Mouse (Mus musculus) c-Kit-positive CD71-positive TER-119-positive erythroid progenitor cells, embryonic 14.5 days (primary cell): ENCODE data around the gene Cdk11b.
"Not testable (repeated sequence)": the region's sequence is repeated elsewhere in the genome, so short reads cannot be mapped to it uniquely, and the experiment has no call there.

Experiments
- DNase-seq: peaks from one replicate; pipeline ENCODE4 v3.0.0-alpha.2; 2013; ENCODE audit warnings: low spot score

Gene Cdk11b

DNA sequence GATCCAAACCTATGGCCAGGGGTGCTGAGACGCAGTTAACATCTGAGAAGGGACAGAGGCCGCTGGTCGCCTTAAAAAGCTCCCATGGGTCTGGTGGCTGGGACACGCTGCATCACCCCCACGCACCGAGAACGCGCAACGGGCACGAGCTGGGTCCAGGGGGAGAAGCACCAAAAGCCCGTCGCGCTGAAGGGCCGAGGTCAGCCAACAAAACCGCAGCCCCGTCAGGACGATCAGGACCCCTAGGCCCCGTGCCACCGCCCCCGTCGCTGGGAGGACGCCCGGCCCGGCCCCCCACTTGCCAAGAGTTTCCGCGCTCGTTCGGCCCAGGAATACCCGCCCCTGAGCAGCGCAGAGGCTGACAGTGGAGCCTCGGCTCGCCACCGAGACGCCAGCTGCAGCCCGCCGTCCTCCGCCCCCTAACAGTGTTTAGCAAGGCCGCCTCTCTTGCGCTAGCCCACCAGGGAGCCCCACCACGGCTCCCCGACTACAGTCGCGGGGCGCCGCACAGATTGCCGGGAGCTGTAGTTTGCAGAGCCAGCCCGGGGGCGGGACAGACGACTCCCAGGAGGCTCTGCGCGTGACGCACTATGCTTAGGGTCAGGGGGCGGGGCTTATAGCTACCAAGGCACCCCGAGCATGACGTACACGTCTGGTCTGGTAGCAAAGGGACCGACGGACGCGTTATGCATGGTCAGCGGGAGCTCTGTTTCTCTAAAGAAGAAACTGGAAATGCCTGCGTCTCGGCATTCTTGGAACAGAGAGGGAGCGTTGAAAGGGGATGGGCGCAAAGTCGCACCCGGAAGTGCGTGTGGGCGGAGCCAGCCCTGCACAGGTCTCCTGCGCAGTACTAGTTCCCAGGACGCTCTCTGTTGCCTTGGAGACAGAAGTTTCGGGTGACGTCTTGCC lies 44.3 kb downstream of the Cdk11b start, which contains the start of gene Mib2:
Mib2 (minus strand) TSS at position 510 of the 909 bp plus-strand sequence.
- peak; percentile 95 for DNase-seq

DNA sequence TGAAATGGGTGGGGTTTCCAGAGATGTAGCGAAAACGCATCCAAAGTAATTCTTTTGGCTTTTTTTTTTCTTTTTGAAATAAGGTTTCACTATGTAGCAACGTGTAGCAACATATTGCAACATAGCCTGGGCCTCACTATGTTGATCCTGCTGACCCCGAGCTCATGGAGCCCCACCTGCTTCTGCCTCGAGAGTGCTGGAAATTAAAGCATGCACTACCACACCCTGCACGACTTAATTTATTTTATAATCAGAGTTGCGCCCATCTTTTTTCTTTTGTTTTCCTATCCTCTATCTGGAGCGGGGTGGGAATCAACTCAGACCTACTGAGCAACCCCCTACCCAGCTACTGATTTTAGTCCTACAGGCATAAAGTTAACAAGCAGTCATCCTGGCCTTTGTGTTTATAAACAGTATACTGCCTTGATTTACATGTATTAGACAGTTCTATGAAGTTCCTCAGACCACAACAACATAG lies 45.0 kb downstream of the Cdk11b start:
- DNase-seq = no peak

DNA sequence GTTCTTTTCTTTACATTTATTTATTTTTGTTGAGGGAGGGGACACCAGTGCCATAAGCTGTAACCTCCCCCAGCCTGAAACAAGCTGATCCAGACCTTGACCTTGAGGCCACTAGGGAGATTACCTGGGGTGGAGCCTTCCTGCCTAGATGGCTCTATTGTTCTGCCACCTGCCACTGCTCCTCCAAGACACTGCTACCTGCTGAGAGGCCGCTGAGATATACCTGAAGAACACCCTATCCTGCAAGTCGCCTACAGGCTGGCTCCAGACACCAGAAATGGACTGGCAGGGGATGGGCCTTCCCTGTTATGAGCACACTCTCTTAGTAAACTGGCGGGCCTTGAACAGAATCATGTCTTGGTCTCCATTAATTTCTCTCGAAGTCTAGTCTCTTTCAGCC lies 45.6 kb downstream of the Cdk11b start:
- DNase-seq = not testable (repeated sequence)

DNA sequence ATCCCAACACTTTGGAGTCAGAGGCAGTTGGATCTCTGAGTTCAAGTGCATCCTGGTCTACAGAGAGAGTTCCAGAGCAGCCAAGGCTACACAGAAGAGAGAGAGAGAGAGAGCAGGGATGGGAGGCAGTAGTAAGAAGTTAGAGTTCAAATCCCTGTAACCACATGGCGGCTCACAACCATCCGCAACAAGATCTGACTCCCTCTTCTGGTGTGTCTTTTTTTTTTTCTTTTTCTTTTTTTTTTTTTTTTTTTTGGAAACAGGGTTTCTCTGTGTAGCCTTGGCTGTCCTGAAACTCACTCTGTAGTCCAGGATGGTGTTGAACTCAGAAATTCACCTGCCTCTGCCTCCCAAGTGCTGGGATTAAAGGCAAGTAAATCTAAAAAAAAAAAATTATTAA lies 47.4 kb downstream of the Cdk11b start:
- no peak for DNase-seq

DNA sequence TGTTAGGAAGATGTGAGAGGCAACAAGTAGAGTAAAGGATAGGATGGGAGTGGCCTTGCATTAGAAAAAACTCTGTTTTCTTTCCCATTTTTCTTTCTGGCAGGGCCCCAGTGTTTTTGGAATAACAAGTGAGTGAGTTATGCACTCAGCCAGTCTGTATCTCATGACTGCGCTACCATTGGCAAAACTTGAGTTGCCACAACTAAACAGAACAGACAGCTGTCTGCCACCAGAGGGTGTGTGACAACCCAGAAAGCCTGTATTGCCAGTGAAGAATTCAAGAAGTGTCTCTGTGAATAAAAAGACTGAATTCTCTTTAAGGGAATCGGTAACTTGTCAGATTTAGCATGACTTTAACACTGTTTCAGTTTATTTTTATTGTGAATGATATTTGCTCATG lies 51.3 kb downstream of the Cdk11b start:
- DNase-seq = no peak

DNA sequence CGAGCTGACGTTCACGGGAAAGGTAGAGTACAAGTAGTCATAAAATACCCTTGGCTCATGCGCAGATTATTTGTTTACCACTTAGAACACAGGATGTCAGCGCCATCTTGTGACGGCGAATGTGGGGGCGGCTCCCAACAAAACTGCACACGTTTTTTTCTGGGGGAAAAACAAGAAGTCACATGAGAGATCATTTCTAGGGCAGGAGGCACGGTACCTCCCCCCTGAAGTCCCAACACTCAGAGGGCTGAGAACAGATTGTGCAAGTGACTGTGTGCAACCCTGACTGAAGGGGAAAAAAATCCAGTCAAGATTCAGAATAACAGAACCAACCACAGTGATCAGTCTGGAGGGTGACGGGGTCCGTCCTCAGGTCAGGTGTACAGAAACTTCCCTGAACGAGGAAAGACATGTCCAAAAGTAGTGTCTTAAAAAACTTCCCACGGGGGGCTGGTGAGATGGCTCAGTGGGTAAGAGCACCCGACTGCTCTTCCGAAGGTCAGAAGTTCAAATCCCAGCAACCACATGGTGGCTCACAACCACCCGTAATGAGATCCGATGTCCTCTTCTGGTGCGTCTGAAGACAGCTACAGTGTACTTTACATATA lies 59.1 kb downstream of the Cdk11b start:
- DNase-seq = not testable (repeated sequence)

DNA sequence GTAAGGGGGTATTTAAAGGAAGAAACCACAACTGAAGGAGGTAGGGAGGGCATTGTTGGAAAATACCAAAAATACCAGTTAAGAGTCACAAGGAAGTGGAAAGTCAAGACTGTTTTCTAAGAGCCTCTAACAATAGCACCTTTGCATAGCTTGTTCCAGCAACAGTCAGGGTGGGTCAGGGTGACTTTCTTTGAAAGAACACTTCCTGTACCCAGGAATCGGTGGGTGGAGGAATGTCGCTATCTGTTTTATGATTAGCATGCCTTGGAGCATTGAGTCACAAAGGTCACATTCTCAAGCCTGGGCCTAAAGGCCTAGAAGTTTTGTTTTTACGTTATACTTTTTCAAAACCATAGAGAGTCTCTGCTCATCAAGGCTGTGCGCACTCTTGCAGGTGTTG lies 63.1 kb downstream of the Cdk11b start:
- DNase-seq = not testable (repeated sequence)

DNA sequence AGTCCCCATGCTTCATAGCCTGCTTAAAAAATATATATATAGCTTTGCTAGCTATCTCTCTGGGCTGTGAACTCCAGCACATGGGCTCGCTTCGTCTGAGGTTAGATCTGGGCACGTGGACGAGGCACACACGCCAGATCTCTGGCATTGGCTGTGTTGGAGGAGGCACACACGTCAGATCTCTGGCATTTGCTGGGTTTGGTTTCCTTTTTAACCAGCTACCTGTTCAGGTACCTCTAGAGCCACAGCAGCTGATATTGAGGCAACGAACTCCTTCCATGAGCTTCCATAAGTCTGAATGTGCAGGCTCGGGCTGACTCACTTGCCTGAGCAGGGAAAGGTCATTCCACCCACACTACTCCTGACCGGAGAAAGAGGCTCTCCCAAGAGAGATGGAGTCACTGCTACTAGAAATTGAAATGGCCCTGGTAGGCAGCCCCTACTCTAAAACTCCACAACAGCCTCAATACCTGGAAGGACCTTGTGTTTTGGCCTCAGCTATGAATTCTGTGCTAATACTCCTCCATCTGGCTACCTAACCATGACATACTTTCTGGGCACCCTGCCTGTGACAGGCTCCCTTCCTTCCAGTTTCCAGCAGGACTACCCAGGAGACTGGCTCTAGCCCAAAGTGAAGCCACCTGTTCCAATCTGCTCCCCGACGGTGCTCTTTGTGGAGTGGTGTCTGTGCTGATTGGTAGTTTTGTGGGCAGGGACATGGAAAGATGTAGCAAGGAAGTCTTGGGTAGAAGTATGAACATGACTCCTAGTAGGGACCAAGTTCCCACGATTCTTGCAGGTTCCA lies 66.1 kb downstream of the Cdk11b start:
- no peak for DNase-seq

DNA sequence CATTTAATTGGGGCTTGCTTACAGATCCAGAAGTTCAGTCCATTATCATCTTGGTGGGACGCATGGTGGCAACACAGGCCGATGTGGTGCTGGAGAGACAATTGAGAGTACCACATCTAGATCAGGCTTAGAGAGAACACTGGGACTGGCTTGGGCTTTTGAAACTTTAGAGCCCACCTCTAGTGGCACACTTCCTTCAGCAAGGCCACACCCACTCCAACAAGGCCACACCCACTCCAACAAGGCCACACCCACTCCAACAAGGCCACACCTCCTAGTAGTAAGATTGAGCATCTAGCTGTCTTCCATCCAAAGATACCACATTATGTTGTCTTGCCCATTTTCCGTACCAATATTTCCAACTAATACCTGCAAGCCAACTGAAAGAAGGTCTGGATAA lies 67.8 kb downstream of the Cdk11b start:
- no peak for DNase-seq

DNA sequence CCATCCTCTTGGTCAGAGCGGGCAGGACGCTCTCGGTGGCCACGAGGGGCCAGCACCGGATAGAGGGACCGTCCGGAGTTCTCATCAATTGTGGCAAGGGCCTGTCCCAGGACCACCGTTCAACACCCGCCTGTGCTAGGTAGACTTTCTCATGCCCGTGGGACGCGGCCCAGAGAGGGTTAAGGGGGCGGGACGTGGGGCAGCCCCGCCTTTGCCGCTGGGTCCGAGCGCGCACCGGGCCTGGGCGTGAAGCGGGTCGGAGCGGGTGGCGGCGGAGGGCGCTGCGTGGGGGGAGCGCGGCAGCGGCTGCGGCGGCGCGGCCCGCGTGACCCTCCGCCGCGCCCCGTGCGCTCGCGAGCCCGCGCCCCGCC lies 69.4 kb downstream of the Cdk11b start, which contains the start of gene Fndc10:
Fndc10 (plus strand) TSS at position 232 of the 371 bp plus-strand sequence.
- DNase-seq = no peak

DNA sequence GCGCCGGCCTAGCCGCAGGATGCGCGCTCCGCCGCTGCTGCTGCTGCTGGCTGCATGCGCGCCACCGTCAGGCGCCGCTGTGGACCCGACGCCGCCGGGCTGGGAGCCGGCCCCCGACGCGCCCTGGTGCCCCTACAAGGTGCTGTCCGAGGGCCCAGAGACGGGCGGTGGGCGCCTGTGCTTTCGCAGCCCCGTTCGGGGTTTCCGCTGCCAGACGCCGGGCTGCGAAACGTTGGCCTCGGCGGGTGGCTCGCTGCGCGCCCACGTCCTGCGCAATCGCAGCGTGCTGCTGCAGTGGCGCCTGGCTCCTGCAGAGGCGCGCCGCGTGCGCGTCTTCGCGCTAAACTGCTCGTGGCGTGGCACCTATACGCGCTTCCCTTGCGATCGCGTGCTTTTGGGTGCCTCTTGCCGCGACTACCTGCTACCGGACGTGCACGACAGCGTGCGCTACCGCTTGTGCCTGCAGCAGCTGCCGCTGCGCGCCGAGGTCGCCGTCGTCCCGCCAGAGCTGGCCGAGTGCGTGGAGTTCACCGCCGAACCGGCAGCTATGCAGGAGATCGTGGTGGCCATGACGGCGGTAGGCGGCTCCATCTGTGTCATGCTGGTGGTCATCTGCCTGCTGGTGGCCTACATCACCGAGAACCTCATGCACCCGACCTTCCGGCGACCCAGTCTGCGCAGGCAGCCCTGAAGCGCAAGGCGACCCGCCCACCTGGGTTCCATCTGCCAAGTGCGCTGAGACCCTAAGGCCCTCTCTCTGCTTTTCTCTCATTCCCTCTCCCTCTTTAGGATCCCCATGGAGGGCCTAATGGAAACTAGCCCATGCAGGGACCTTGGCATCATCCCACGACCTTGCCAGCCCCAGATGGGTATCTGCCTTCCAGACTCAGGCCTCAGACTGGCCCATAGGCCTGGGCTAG lies 70.1 kb downstream of the Cdk11b start:
- DNase-seq = no peak

DNA sequence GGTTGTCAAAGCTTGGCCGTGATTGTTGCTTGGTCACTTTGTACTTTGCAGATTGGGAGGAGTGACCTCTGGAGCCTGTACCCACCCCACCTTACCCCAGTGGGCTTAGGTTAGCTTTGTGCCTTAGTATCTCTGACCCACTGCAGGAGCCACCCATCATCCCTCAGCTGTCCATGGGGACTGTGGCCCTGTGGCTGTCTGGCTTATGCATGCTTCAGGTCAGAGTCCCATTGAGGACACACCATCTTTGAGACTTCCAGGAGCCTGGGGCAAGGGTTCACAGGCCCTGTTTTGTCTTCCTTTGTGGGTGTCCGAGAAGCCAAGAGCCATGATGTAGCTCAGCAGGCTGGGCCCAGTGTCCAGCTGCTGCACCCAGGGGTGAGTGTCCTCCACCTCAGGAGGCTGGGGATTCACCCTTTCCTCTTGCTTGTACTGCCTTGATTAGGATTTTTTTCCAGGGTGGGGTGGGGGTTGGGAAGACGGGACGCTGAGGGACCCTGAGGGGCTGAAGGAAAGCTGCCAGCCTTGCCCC lies 70.9 kb downstream of the Cdk11b start:
- DNase-seq = no peak

DNA sequence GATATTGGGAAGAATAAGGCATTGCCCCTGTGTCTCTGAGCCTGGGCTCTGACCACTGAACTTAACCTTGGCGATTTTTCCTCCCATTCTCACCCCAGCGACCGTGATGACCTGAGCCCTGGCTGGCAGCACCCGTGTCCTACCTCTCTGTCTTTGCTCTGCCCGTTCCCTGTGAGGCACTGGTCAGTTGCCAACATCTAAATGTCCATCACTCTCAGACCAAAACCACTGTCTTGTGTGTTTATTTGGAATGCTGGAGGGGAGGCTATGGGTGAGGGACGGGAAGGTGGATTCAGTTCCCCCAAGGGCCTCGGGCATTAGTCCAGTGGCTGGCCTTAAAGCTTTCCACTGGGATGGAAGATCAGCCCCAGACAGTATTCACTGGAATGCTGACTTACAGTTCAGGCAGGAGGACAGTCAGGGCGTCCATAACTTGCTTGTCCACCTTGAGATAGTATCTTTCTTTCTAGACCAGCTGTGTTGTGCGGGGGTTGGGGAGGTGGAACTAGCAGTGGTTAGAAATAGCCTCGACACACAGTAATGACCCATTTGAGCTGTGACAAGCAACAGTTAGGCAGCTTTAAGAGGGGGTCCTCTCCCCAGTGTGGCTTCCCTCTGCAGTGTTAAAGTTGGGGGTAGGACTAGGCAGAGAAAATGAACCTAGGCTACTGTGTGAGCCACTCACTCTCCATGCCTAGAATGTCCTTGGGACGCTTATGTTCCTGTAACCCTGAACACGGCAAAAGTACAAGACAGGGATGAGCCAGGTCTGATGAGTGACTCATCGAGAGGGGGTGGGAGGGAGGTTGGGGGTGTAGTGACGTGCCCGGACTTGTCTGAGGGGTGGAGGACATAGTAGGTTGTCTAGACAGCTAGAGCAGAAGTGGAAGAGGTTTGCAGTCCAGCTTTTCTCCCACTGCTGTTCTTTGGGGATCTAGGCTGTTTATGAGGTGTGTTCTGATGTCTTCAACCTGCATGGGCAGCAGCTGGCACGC lies 71.9 kb downstream of the Cdk11b start:
- DNase-seq = no peak
